Mouse (Mus musculus): Measurements from ENCODE around the gene Glt6d1.

GRCm38 (mm10) chr2:25865412-25865811 lies 49.8 kb upstream of the Glt6d1 start:
- TF ChIP-seq POLR2A (IDR thresholded peaks at IDR 0.05; ENCODE audit: insufficient read depth, low read length) (no peak), CTCF (IDR thresholded peaks at IDR 0.05; ENCODE audit: low read depth, low read length) (no peak), EP300 (IDR thresholded peaks at IDR 0.05; ENCODE audit: insufficient read depth, low read depth, low read length) (no peak)

All from ES-Bruce4 (cell line).